Mouse (Mus musculus) retina, postnatal 7 days (tissue): ENCODE results near the gene Hipk2.
A peak's percentile ranks its signal among the peaks of the same experiment; 100 is the strongest.

ENCODE experiments used
- DNase-seq: peaks from one replicate; pipeline ENCODE4 v3.0.0-alpha.2; 2012; ENCODE audit warnings: low read depth, low spot score

Hipk2 gene

GRCm38 (mm10) chr6:38876071-38876911 lies at the start of gene Hipk2:
Gene Hipk2 (minus strand): TSS chr6:38876165.
- peak; percentile 83 for DNase-seq

GRCm38 (mm10) chr6:38925719-38926118 lies 49.8 kb upstream of the Hipk2 start:
- no peak for DNase-seq

- DNase-seq: no peak
Measured at GRCm38 (mm10) chr6:38923870-38924817, 48.2 kb upstream of the Hipk2 start.

GRCm38 (mm10) chr6:38923450-38923849 lies 47.5 kb upstream of the Hipk2 start:
- DNase-seq: no peak

- DNase-seq: no peak
Measured at GRCm38 (mm10) chr6:38922517-38922916, 46.6 kb upstream of the Hipk2 start.

GRCm38 (mm10) chr6:38921810-38922116 lies 45.8 kb upstream of the Hipk2 start:
- no peak for DNase-seq

GRCm38 (mm10) chr6:38921095-38921809 lies 45.3 kb upstream of the Hipk2 start:
- DNase-seq: no peak

- DNase-seq: no peak
Measured at GRCm38 (mm10) chr6:38920141-38920540, 44.2 kb upstream of the Hipk2 start.

- DNase-seq: no peak
Measured at GRCm38 (mm10) chr6:38919135-38919740, 43.3 kb upstream of the Hipk2 start.

GRCm38 (mm10) chr6:38918728-38919127 lies 42.8 kb upstream of the Hipk2 start:
- DNase-seq: no peak

- DNase-seq: no peak
Measured at GRCm38 (mm10) chr6:38917415-38917814, 41.5 kb upstream of the Hipk2 start.

GRCm38 (mm10) chr6:38916571-38916970 lies 40.6 kb upstream of the Hipk2 start:
- DNase-seq: no peak

GRCm38 (mm10) chr6:38915776-38916175 lies 39.8 kb upstream of the Hipk2 start:
- DNase-seq: no peak

- DNase-seq: no peak
Measured at GRCm38 (mm10) chr6:38914181-38914580, 38.2 kb upstream of the Hipk2 start.

GRCm38 (mm10) chr6:38913386-38914042 lies 37.5 kb upstream of the Hipk2 start:
- DNase-seq: no peak

- no peak for DNase-seq
Measured at GRCm38 (mm10) chr6:38912845-38913244, 36.9 kb upstream of the Hipk2 start.

GRCm38 (mm10) chr6:38912121-38912660 lies 36.2 kb upstream of the Hipk2 start:
- no peak for DNase-seq

GRCm38 (mm10) chr6:38910828-38911559 lies 35.0 kb upstream of the Hipk2 start:
- no peak for DNase-seq

GRCm38 (mm10) chr6:38908401-38908800 lies 32.4 kb upstream of the Hipk2 start:
- no peak for DNase-seq

- no peak for DNase-seq
Measured at GRCm38 (mm10) chr6:38906005-38906404, 30.0 kb upstream of the Hipk2 start.
